Mouse (Mus musculus) testis, adult 2 months (tissue): ENCODE measurements around the gene 1110025L11Rik. TPM values are rescaled to one million over a fixed set of nuclear protein-coding genes. Genes with fewer than 3 reads are reported as not detected.
"Not testable (repeated sequence)": the region's sequence is repeated elsewhere in the genome, so short reads cannot be mapped to it uniquely, and the experiment has no call there.

Experiments used
- H3K27ac ChIP-seq: fragments of 200-500 bp; 2 replicates; pipeline ENCODE4 v1.5.1; 2012; ENCODE audit warnings: low read depth, low read length; ENCODE audit not compliant: control insufficient read depth, insufficient read depth
- H3K27me3 ChIP-seq: fragments of 200-500 bp; 2 replicates; pipeline ENCODE4 v1.6.1; 2012; ENCODE audit warnings: mild to moderate bottlenecking, low read length, moderate library complexity; ENCODE audit not compliant: control insufficient read depth, insufficient read depth
- H3K36me3 ChIP-seq: fragments of 200-500 bp; 2 replicates; pipeline ENCODE4 v1.6.1; 2012; ENCODE audit warnings: mild to moderate bottlenecking, low read length; ENCODE audit not compliant: control insufficient read depth, insufficient read depth
- H3K4me1 ChIP-seq: fragments of 200-500 bp; 2 replicates; pipeline ENCODE4 v1.6.1; 2012; ENCODE audit warnings: low read length; ENCODE audit not compliant: control insufficient read depth, insufficient read depth
- H3K4me3 ChIP-seq: fragments of 200-500 bp; 2 replicates; pipeline ENCODE4 v1.5.1; 2012; ENCODE audit warnings: low read depth, mild to moderate bottlenecking, low read length, moderate library complexity, mixed read lengths; ENCODE audit not compliant: control insufficient read depth
- CTCF ChIP-seq: fragments of 200-500 bp; IDR thresholded peaks from 2 replicates; pipeline ENCODE4 v1.5.1; 2012; ENCODE audit warnings: low read depth, mild to moderate bottlenecking, inconsistent platforms, low read length, moderate library complexity; ENCODE audit not compliant: control insufficient read depth, insufficient read depth, insufficient replicate concordance
- POLR2A ChIP-seq: fragments of 200-500 bp; IDR thresholded peaks from 2 replicates; pipeline ENCODE4 v1.6.1; 2012; ENCODE audit warnings: low read depth, mild to moderate bottlenecking, inconsistent platforms, low read length, moderate library complexity; ENCODE audit not compliant: control insufficient read depth
- polyA plus RNA-seq: library from polyadenylated mRNA; depleted of rRNA; stranded (reverse); fragments of >200 nt; gene quantifications from 2 replicates; pipeline ENCODE4 v1.2.3, GENCODE M21; 2012; rRNA removed

1110025L11Rik gene
- 0.99 and 1.1 TPM in 2 replicates for polyA plus RNA-seq

- H3K4me1 ChIP-seq, result not testable (repeated sequence)
Measured at GRCm38 (mm10) chr16:89063902-89064301, at the start of gene 1110025L11Rik. TSS of gene 1110025L11Rik (minus strand) at chr16:89064002.

DNA sequence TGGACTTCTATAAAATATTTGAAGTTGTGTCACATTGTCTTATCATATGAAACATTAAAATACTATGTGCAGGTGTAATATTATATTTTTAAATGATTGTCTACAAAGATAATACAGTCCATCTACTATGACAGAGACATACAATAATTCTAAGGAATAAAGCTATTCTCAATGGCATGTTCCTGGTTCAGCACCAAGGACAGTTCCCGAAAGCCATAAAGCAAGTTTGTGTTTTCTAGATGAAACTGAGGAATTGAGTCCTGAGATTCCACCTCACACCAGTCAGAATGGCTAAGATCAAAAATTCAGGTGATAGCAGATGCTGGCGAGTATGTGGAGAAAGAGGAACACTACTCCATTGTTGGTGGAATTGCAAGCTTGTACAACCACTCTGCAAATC is 7.2 kb upstream of the 1110025L11Rik start:
- H3K27ac ChIP-seq, H3K4me1 ChIP-seq: not testable (repeated sequence)

More at GRCm38 (mm10) chr16:89063902-89064301, at the start of gene 1110025L11Rik:
- not testable (repeated sequence) for H3K27ac ChIP-seq, H3K27me3 ChIP-seq, H3K4me3 ChIP-seq, H3K36me3 ChIP-seq

DNA sequence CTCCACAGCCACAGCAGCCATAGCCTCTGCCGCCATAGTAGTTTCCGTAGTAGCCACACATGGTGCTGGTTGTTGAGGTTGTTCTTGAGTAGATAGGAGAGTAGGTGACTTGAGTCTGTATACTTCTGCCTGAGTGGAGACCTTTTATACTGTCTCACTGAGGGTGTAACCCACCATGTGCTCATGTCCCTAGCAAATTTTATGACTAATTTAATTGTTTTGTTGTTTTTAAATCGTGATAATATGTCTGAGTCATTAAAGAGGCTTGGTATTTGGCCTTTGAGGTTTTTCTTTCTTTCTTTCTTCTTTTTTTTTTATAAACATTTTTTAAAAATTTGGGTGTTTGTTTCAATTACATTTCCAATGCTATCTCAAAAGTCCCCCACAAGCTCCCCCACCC is 16.0 kb downstream of the 1110025L11Rik start, which contains the start of gene Krtap6-5:
Gene Krtap6-5, minus strand, starts transcription at position 101 of the 400 bp plus-strand sequence.
- H3K27ac ChIP-seq, result no peak within 1 kb of the TSS
- no peaks in the 10 kb centered on the region for H3K4me1 ChIP-seq
- H3K4me3 ChIP-seq, result no peak within 1 kb of the TSS
- H3K36me3 ChIP-seq, result no peaks in the 10 kb centered on the region
- TF ChIP-seq CTCF (no peak), POLR2A (no peak)
- H3K27me3 ChIP-seq, result no peaks in the 10 kb centered on the region

More for the DNA sequence above, 7.2 kb upstream of the 1110025L11Rik start:
- not testable (repeated sequence) for H3K36me3 ChIP-seq, H3K4me3 ChIP-seq, H3K27me3 ChIP-seq

GRCm38 (mm10) chr16:89041372-89041771 is 22.4 kb downstream of the 1110025L11Rik start, which contains the start of gene Gm10228:
TSS of gene Gm10228 (minus strand) at chr16:89041472.
- H3K27me3 ChIP-seq, H3K4me3 ChIP-seq, H3K4me1 ChIP-seq, H3K36me3 ChIP-seq, H3K27ac ChIP-seq: not testable (repeated sequence)

DNA sequence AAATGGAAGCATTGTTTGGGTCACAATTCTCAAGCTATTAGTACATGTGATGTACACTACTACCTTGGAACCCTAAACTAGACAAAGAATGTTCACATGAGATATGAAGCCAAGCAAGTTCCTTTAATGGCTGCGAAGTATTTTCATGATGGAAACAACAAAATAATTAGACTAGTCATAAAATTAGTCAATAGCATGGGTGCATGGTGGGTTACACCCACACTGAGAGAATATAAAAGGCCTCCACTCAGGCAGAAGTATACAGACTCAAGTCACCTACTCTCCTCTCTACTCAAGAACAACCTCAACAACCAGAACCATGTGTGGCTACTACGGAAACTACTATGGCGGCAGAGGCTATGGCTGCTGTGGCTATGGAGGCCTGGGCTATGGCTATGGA is 32.4 kb downstream of the 1110025L11Rik start, which contains the start of gene Krtap6-1:
Gene Krtap6-1, plus strand, starts transcription at position 301 of the 400 bp plus-strand sequence.
- not testable (repeated sequence) for H3K27ac ChIP-seq, H3K36me3 ChIP-seq, H3K4me3 ChIP-seq, H3K4me1 ChIP-seq, H3K27me3 ChIP-seq

DNA sequence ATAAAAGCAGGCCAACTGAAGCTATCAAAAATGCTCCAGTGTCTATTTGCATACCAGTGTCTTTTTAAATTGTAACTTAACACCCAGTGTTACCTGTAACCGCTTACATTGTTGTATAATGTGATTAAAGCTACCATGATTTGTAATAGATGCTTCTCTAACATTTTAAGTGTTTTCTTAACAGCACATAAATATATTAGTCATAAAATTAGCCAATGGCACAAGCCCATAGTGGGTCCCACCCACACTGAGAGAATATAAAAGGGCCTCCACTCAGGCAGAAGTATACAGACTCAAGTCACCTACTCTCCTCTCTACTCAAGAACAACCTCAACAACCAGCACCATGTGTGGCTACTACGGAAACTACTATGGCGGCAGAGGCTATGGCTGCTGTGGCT is 48.8 kb downstream of the 1110025L11Rik start, which contains the start of gene Gm10229:
Gene Gm10229, plus strand, starts transcription at position 301 of the 400 bp plus-strand sequence.
- not testable (repeated sequence) for H3K27ac ChIP-seq, H3K4me1 ChIP-seq

DNA sequence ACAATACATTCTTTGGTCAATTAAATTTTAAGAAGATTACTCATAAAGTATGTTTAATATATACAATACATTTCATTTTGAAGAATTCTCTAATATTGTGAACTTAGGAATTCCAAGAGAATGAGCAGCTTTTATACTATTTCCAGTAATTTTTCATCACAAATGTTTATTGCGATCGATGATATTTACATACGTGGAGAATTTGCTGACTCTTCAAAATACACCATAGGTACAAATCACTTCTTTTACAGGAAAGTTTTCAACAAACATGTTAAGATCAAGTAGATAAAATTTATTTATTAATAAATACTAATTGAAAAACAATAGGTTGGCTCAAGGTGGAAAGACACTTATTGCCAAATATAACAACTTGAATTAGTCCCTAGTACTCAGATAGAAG is 49.8 kb downstream of the 1110025L11Rik start:
- Histone ChIP-seq H3K4me3 (no peak overlapping the region), H3K36me3 (no peaks in the 10 kb centered on the region), H3K27ac (no peak overlapping the region), H3K27me3 (no peaks in the 10 kb centered on the region), H3K4me1 (no peaks in the 10 kb centered on the region)
- no peak for TF ChIP-seq CTCF
- TF ChIP-seq POLR2A, result no peak

More for the DNA sequence above, 48.8 kb downstream of the 1110025L11Rik start, which contains the start of gene Gm10229:
- not testable (repeated sequence) for H3K36me3 ChIP-seq, H3K4me3 ChIP-seq, H3K27me3 ChIP-seq

Other genes with a start within 250 kb of the 1110025L11Rik start
- gene Krtap15, start 243.8 kb downstream of the 1110025L11Rik start, polyA plus RNA-seq, result not detected in 2 replicates
- not detected in 2 replicates for gene Krtap14, start 237.9 kb downstream of the 1110025L11Rik start, polyA plus RNA-seq
- not detected in 2 replicates for gene Krtap19-1, start 194.6 kb downstream of the 1110025L11Rik start, polyA plus RNA-seq
- gene Krtap19-2, start 189.7 kb downstream of the 1110025L11Rik start, polyA plus RNA-seq, result not detected in 2 replicates
- not detected in 2 replicates for gene Krtap19-3, start 186.0 kb downstream of the 1110025L11Rik start, polyA plus RNA-seq
- not detected in 2 replicates for gene Krtap19-4, start 178.9 kb downstream of the 1110025L11Rik start, polyA plus RNA-seq
- not detected in 2 replicates for gene Krtap19-5, start 167.5 kb downstream of the 1110025L11Rik start, polyA plus RNA-seq
- not detected in 2 replicates for gene Krtap19-9b, start 131.7 kb downstream of the 1110025L11Rik start, polyA plus RNA-seq
- gene Krtap16-3, start 101.1 kb downstream of the 1110025L11Rik start, polyA plus RNA-seq, result not detected in 2 replicates
- not detected in 2 replicates for gene Krtap22-2, start 53.2 kb downstream of the 1110025L11Rik start, polyA plus RNA-seq
- gene Gm10229, start 48.7 kb downstream of the 1110025L11Rik start, polyA plus RNA-seq, result not detected in 2 replicates
- gene Krtap6-1, start 32.3 kb downstream of the 1110025L11Rik start, polyA plus RNA-seq, result not detected in 2 replicates
- gene Gm10228, start 22.5 kb downstream of the 1110025L11Rik start, polyA plus RNA-seq, result not detected in 2 replicates
- not detected in 2 replicates for gene Krtap6-5, start 16.1 kb downstream of the 1110025L11Rik start, polyA plus RNA-seq
- not detected in 2 replicates for gene Krtap6-3, start 20.0 kb upstream of the 1110025L11Rik start, polyA plus RNA-seq
- not detected in 2 replicates for gene Gm6358, start 76.8 kb upstream of the 1110025L11Rik start, polyA plus RNA-seq
- gene Gm10061, start 87.1 kb upstream of the 1110025L11Rik start, polyA plus RNA-seq, result not detected in 2 replicates
- 8.4 and 15.0 TPM in 2 replicates for gene Gm9789, start 94.0 kb upstream of the 1110025L11Rik start, polyA plus RNA-seq
- not detected in 2 replicates for gene Gm7735, start 105.5 kb upstream of the 1110025L11Rik start, polyA plus RNA-seq
- not detected in 2 replicates for gene 1110057P08Rik, start 110.7 kb upstream of the 1110025L11Rik start, polyA plus RNA-seq
- not detected in 2 replicates for gene Krtap20-2, start 141.9 kb upstream of the 1110025L11Rik start, polyA plus RNA-seq